Mouse (Mus musculus) forelimb bud, embryonic 11.5 days (tissue): ENCODE results near the gene Gdpd5.
"Not testable (repeated sequence)": the region's sequence is repeated elsewhere in the genome, so short reads cannot be mapped to it uniquely, and the experiment has no call there.

Experiments used
- DNase-seq: peaks from one replicate; pipeline ENCODE4 v3.0.0-alpha.2; 2012; ENCODE audit warnings: low read depth, low spot score

Gdpd5 gene

DNA sequence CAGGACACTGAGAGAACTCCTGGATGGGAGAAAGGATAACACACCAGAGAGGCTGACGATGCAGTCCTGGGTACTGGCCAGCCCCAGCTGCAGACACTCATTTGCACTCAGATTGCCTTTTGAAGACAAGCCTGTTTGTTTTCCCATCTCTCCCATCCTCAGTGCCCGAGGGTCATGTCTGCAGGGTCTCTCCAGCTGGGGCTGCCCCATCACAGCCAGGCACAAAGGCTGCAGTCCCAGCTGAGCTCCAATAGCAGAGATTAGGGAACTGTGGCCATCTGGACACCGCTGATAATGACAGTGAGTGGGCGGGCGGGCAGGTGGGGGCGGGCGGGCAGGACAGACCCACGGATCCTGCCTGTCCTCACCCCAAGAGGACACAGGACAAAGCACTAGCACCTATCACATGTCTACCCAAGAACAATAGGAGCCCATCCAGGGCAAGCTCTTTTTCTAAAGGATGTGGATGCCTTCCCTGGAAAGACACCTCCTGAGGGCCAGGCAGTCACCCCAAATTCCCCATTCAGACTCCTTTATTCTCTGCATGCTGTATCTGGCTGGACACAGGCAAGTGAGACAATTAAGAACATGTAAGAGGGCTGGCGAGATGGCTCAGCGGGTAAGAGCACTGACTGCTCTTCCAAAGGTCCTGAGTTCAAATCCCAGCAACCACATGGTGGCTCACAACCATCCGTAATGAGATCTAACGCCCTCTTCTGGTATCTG lies 93.8 kb downstream of the Gdpd5 start:
- DNase-seq = no peak

DNA sequence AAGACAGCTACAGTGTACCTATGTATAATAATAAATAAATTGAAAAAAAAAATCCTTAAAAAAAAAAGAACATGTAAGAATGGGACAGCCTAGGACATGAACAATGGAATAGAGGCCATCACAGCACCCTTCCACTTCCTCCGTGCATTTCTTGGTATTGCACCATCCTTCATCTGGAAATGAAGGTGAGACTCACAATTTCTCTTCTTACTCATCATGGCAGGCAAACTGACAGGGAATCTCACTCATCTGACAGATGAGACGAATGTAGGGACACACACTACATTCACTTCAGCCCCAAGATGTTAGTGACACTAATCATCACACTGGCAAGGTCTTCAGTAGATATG lies 94.3 kb downstream of the Gdpd5 start:
- DNase-seq = no peak

DNA sequence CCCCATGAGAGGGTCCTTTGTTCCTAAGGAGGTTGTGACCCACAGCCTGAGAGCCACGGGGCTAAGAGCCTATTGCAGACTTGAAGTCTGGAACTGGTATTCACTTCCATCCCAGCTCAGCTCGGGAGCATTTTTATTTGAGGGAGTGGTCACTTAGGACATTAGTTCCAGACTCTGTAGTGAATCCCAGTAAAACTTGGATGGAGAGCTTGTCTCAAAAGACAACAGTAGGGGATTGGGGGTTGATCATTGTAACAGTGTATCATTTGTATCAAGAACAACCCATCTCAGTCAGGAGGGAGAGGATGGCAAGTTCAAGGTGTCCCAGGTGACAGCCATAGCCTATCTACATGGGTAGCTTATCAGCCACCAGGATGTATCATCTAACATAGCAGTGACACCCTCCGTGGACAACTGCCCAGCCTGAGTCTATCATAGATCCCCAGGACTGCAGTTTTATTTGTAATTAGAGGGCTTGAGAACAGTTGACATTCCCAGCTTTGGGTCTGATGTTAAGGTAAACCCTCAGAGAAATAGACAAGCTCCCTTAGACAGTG lies 95.4 kb downstream of the Gdpd5 start:
- DNase-seq = no peak

DNA sequence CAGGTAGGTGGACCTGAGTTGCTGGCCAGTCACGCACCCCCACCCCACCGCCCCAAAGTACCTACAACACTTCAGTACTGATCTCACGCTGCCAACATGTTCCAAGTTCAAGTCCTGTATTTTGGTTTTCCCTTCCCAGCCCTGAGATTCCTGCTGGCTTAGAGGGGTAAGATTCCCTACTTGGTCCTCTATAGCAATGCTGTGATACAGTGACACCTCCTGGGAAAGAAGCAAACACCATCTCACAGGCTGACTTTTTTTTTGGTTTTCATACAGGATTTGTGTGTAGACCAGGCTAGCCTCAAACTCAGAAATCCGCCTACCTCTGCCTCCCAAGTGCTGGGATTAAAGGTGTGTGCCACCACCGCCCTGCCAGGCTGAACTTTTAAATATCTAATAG lies 96.0 kb downstream of the Gdpd5 start:
- no peak for DNase-seq

DNA sequence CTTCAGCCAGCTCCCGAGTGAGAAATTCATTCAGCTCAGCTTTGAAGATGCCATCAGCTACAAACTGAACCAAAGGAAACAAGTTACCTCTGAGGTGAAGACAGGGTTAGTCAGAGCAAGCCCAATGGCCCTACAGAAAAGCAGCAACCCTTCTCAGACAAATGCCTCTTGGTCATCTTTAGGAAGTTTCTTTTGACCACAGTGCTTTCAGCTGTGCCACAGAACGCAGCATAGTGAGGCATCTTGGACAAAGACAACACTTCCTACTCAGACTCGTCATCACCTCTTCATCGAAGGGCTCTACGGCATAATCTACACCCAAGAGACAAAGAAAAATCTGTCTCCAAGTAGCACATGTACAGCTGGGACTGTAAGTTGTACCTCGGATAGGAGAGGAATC lies 101.4 kb downstream of the Gdpd5 start:
- no peak for DNase-seq

DNA sequence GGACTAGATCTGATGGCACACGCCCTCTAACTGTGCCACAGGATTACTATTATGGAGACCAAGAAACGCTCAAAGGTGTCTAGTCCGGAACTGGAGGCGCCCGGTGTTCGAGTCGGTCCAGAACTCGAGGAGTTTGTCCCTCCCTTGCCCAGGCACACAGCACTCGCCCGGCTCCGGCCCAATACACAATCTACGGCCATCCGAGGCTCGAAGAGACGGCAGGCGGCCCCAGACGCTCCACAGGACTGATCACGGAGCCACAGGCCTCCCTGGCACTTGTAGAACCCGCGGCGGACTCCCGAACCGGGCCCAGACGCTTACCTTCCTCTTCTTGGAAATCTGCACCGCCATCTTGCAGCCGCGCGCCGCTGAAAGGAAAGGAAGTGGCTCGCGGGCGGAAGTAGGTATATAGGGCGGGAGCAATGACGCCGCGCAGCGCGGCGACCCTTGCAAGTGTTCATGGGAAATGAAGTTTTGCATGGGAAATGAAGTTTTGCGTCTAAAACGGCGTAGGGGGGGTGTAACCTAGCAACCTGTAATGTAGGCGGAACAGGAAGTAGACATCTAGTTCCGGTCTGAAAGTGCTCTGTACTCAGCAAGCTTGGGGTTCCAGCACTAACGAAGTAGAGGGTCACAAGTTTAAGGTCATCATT lies 102.2 kb downstream of the Gdpd5 start, which contains the start of gene Rps3:
Rps3 (minus strand) TSS at position 468 of the 653 bp plus-strand sequence.
- peak; percentile 99 for DNase-seq

DNA sequence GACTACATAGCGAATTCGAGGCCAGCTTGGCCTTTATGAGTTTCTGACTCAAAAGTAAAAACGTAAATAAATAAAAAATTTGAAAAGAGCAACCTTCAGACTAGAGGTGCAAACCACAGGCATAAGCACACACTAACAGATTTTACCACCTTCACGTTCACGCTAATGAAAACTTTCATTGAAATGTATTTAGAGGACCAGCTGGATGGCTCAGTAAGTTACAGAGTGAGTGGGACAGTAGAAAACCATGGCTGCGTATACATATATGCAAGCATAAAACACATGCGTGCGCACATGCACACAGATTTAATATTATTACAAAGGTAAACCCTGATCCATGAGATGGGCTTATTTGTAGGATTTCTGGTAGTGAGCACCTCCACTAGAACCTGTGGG lies 102.7 kb downstream of the Gdpd5 start:
- no peak for DNase-seq

DNA sequence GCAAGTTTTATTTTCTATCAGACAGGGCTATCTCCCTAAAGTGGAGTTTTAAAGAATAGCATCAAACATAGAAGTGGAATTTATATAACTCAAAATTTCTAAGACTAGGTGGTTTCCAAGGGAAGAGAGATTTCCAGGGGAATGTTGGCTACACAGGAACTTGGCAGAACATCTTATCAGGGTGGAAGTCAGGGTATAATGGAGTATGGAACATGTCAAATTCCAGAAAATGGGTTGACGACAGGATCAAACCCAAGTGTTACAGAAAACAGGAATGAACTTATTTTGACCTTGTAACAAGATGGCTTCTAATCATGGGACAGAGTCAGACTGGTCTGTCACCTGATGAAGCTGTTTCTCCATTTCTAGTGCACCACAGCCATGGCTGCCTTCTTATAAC lies 103.5 kb downstream of the Gdpd5 start:
- DNase-seq = no peak

DNA sequence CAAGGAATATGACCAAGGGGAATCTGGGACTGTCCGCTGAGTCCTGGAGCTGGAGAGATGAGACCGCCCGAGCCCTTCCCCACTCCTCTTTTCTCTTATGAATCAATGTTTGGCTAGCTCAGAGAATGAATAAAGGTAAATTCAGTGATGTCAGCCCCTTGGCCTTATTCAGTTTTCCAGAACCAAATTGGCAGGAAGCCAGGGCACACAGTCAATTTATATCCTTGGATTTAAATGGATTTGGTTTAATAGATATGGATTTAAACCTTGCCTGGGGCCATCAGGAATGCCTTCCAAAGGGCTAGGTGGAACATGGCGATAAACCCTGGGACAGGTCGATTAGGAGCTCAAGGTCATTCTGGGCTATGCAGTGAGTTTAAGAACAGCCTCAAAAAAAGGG lies 108.5 kb downstream of the Gdpd5 start:
- no peak for DNase-seq

DNA sequence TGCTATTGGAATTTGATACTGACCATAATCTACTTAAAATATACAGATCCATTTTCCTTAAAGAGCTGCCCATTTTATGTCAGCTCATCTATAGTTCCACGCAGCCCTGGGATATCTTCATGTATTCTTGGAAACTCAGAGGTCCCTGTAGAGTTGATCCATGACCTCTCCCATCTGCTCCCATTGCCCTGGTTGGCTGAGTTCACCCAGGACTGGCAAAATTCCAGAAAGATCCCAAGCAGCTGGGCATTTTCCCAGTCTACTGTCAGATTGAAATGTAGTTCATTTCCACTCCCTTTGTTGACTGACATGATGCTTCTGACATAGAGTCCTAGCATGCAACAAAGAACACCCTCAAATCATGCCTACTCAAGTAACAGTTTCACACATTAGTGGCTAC lies 117.9 kb downstream of the Gdpd5 start:
- no peak for DNase-seq

DNA sequence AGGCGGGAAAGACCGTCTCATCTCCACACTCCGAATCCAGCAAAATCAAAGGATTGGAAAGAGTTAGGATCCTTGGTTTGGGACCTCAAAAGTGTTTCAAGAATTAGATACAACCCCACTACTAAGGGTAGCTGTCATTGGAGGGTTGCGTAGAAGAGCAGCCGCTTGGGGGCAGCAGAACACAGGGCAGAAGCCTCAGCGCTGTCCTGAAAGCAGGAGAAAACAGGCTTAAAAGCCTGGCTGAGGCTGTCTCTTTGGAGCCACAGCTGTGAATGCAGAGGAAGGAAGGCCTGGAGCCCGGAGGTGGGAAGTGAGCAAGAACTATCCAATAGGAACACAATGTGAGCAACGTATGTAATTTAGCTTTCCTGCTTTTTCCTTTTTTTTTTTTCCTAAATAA lies 119.0 kb downstream of the Gdpd5 start:
- peak; percentile 71 for DNase-seq

DNA sequence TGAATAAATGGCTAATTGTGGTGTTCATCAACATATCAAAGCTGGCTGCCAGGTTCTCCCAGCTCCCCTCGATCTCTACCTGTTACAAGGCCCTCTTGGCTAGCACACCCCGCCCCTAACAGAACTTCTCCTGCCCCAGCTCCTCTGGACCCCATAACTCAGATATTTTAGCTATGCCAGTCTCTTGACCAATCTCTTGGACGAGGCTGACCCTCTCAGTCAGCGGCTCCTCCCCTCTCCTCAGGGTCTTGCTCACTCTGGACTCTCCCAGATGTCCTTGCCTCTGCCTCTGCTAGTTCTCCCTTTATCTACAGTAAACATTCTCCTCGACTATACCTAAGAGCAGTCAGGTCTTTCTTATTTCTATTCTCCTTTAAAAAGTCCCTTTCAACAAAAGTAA lies 119.4 kb downstream of the Gdpd5 start:
- no peak for DNase-seq

DNA sequence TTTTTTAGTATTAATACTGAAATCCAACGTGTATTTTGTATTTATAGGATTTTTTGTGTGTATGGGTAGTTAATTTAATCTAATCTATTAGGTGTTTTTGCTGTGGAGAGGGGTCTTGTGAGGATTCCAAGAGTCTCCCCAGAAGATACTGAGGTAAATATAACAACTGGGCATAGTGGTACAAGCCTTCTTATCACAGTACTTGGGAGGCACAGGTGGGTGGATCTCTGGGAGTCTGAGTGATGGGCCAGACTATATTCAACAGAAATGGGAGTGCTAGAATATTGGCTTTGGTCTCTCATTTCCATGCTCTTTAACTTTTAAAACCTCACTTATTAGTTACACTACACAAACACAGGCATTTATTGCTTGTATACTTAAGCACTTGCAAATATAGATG lies 119.9 kb downstream of the Gdpd5 start:
- DNase-seq = no peak

DNA sequence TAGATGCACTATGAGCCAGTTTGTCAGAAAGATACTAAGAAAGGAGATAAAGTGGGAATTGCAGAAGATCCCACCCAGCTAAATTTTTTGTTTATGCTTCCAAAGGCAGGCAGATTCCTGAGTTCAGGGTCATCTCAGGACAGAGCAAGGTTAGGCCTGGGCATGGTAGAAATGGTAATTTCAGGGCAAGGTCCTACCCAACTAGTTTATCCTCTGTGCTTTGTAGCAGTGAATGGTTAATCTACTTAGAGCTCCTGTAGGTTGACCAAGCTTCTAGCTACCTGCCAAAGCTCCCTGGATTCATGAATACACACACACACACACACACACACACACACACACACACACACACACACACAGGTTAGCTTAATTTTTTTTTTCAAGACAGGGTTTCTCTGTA lies 123.3 kb downstream of the Gdpd5 start:
- DNase-seq = no peak

DNA sequence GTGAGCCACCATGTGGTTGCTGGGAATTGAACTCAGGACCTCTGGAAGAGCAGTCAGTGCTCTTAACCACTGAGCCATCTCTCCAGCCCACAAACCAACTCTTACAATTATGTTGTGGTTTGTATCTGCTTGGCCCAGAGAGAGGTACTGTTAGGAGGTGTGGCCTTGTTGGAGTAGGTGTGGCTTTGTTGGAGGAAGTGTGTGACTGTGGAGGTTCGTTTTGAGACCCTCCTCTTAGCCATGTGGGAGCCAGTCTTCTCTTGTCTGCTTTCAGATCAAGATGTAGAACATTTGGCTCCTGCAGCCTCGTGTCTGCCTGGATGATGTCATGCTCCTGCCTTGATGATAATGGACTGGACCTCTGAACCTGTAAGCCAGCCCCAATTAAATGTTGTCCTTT lies 127.0 kb downstream of the Gdpd5 start:
- not testable (repeated sequence) for DNase-seq

DNA sequence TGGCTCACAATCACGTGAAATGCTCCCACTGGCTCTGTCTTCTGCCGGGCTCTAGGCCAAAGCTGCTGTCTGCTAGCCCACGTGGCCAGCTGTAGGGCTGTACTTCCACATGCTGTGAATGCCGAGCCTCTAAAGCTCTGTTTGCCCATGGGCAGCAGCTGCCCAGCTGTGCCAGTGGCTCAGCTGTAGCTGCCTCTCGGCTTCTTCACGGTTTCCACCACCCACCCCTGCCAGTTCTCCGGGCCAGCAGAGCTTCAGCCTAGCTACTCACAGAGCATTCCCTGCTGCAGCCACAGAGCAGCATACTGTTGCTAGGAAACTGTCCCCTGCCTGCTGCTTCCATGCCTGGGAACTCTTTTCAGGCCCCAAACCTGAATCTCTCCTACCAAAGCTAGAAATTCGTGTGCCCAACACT lies 128.9 kb downstream of the Gdpd5 start:
- no peak for DNase-seq
